Mouse (Mus musculus) neural tube, embryonic 13.5 days (tissue): ENCODE measurements around the gene Atp5g3. TPM values are rescaled to one million over a fixed set of nuclear protein-coding genes. Genes with fewer than 3 reads are reported as not detected.

Experiments used
- ATAC-seq: fragments of 200-750 bp; cut with Nextera tagmentation; 2 replicates; pipeline ENCODE4 v1.8.0; 2017; ENCODE audit warnings: low read depth, mild to moderate bottlenecking, moderate TSS enrichment, moderate library complexity
- H3K27ac ChIP-seq: fragments of 300-500 bp; sonication (generic); replicated peaks from 2 replicates; pipeline ENCODE4 v1.5.1; 2015; ENCODE audit warnings: moderate library complexity, mild to moderate bottlenecking, inconsistent platforms
- H3K27me3 ChIP-seq: fragments of 300-500 bp; sonication (generic); 2 replicates; pipeline ENCODE4 v1.6.1; 2015; ENCODE audit warnings: mild to moderate bottlenecking, inconsistent platforms
- H3K36me3 ChIP-seq: fragments of 300-500 bp; sonication (generic); 2 replicates; pipeline ENCODE4 v1.6.1; 2015; ENCODE audit warnings: mild to moderate bottlenecking, inconsistent platforms
- H3K4me1 ChIP-seq: fragments of 300-500 bp; sonication (generic); replicated peaks from 2 replicates; pipeline ENCODE4 v1.6.1; 2015; ENCODE audit warnings: inconsistent platforms
- H3K4me2 ChIP-seq: fragments of 300-500 bp; sonication (generic); 2 replicates; pipeline ENCODE4 v1.6.1; 2015; ENCODE audit warnings: inconsistent platforms, mild to moderate bottlenecking, moderate library complexity
- H3K4me3 ChIP-seq: fragments of 300-500 bp; sonication (generic); 2 replicates; pipeline ENCODE4 v1.5.1; 2015; ENCODE audit warnings: mild to moderate bottlenecking, inconsistent platforms
- H3K9ac ChIP-seq: fragments of 300-500 bp; sonication (generic); 2 replicates; pipeline ENCODE4 v1.6.1; 2015; ENCODE audit warnings: moderate library complexity, mild to moderate bottlenecking, inconsistent platforms
- H3K9me3 ChIP-seq: fragments of 300-500 bp; sonication (generic); 2 replicates; pipeline ENCODE4 v1.6.1; 2016; ENCODE audit warnings: inconsistent platforms
- WGBS: fragments of 180-500 bp; shearing (Covaris S2); methylation state at CpG from one replicate; pipeline ENCODE4 v1.1.7; 2015; 5-methylcytosine and 5-hydroxymethylcytosine counted together
- polyA plus RNA-seq: library from polyadenylated mRNA; unstranded; fragments of >200 nt; fragmentation: Nextera tagmentation; extraction: Ambion mirVana; gene quantifications from 2 replicates; pipeline ENCODE4 v1.2.1, GENCODE M21; 2015

Atp5g3 gene
- polyA plus RNA-seq, 1 experiment from 2014 or later, result 1,193 TPM

DNA sequence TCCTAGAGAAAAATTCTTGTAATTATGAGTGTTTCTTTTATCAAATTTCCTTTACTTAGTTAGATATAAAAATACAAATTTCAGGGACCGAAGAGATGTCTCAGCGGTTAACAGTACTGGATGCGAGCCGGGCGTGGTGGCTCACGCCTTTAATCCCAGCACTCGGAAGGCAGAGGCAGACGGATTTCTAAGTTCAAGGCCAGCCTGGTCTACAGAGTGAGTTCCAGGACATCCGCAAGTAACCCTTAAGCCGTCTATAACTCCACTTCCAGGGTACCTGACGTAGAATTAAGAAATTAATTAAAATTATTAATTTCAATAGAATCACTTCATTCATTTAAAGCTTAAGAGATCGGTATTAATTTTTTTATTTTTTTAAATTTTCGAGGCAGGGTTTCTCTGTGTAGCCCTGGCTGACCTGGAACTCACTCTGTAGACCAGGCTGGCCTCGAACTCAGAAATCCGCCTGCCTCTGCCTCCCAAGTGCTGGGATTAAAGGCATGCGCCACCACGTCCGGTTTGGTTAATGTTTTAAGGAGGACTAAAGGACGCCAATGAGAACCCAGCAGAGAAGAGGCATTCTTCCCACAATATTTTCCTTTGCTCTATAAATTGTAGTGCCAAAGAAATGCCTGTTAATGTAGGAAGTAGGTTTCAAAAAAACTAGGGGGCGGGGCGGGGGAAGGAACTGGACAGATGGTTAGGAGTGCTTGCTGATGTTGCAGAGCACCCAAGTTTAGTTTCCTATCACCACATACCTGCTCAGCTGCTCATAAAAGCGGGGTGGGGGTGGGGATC is 17.5 kb downstream of the Atp5g3 start:
- no peaks in the 10 kb centered on the region for H3K36me3 ChIP-seq
- 66% methylated on average over 22 of the region's 22 CpGs for WGBS
- no peaks in the 10 kb centered on the region for H3K9me3 ChIP-seq
- H3K4me1 ChIP-seq, result peaks cover 21% of the 10 kb centered on the region
- H3K27me3 ChIP-seq, result no peaks in the 10 kb centered on the region
- peak overlapping the region; percentile 80 for H3K9ac ChIP-seq
- peak overlapping the region; percentile 89 for H3K4me3 ChIP-seq
- peak overlapping the region; percentile 90 for H3K27ac ChIP-seq
- H3K4me2 ChIP-seq, result peak overlapping the region; percentile 61
- ATAC-seq, result no peak

DNA sequence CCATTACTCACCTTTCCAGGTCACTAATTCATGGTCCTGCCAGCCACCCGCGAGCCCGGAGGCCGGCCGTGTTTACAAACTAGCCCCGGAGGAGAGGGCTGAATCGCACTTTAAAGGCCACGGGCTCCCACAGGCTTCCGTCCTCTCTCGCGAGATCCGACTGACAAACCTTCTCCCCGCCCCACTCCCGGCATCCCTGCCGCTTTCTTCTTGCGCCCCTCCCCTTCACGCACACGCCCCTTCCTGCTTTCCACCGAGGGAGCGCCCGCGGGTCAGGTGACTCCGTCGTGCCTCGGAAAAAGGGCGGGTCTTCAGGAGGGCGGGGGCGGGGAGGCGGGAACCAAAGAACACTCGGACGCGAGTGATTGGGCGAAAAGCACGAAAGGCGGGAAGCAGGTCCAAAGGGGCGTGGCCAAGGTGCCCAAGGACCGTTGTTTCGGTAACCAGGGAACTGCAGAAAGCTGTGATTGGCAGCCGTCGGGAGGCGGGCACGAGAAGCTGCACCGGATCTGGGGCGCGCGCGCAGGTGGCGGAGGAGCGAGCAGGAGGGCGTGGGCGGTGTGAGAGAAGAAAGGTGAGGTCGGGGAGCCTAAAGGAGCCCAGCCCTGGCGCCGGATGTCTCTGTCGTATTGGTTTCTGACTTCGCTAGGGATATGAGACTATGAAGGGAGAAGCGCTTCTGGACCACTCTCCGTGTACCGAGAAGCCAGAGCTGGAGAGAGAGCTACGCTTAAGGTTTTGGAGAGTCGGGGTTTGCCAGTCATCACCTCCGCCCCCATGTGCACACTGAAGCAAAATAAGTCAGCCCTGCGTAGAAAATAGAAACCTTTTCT is 18.4 kb downstream of the Atp5g3 start, which contains the start of gene Atf2:
Gene Atf2, minus strand, starts transcription at position 176 of the 833 bp plus-strand sequence.
- ATAC-seq, result peak; percentile 97
- peak within 1 kb of the TSS; percentile 95 for H3K27ac ChIP-seq
- no peaks in the 10 kb centered on the region for H3K27me3 ChIP-seq
- under 1% methylated on average over 62 of the region's 63 CpGs for WGBS
- peak within 1 kb of the TSS; percentile 96 for H3K9ac ChIP-seq
- H3K9me3 ChIP-seq, result no peaks in the 10 kb centered on the region
- H3K4me3 ChIP-seq, result peak within 1 kb of the TSS; percentile 89
- no peaks in the 10 kb centered on the region for H3K36me3 ChIP-seq
- peaks cover 21% of the 10 kb centered on the region for H3K4me1 ChIP-seq
- H3K4me2 ChIP-seq, result peak within 1 kb of the TSS; percentile 72

DNA sequence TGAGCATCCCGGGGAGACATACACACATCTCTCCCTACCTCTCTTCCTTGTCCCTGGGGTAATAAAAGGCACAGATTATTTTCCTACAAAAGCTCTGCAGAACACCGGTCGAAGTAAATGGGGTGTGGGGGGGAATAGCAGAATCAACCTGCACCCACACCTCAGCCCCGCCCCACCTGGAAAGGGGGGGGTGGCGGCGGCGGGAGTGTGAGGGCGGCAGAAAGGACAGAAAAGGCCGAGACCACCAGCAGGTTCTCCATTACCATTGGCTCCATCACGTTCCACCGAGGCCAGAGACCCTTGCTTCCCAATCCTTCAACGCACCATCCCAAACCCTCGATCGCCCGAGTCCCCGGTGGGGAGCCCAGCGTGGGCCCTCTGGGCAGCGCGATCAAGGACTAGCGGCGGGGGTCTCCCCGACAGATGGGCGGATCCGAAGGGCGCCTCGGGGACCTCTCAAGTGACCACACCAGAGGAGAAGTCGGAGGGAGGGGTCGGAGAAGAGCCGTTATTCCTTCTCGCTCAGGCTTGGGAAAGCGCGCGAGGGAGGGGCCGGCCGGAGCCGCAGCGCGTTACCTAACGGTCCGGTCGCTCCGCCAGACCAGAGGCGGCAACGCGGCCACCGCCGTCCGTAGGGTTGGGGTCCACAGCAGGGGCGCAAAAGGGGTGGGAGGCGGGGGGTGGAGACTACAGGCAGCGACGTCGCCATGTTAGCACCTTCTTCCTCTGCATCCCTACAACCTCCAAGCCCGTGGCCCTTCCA is 19.2 kb downstream of the Atp5g3 start:
- H3K4me2 ChIP-seq, result peak overlapping the region; percentile 72
- H3K9ac ChIP-seq, result peak overlapping the region; percentile 96
- no peaks in the 10 kb centered on the region for H3K9me3 ChIP-seq
- peak; percentile 74 for ATAC-seq
- no peaks in the 10 kb centered on the region for H3K36me3 ChIP-seq
- H3K4me3 ChIP-seq, result peak overlapping the region; percentile 89
- WGBS, result under 1% methylated on average over 54 of the region's 54 CpGs
- H3K4me1 ChIP-seq, result peaks cover 21% of the 10 kb centered on the region
- H3K27me3 ChIP-seq, result no peaks in the 10 kb centered on the region
- peak overlapping the region; percentile 95 for H3K27ac ChIP-seq

DNA sequence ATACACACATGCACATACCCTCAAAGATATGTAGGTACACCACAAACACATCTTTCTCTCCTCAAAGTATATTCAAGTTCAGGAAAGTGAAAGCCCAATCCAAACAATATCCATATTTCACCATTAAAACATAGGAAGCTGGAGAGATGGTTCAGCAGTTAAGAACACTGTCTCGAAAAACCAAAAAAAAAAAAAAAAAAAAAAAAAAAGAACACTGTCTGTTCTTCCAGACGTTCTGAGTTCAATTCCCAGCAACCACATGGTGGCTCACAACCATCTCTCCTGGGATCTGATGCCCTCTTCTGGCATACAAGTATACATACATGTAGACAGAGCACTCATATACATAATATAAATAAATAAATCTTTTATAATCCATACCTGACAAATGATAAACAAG is 25.1 kb downstream of the Atp5g3 start:
- Histone ChIP-seq H3K4me2 (no peak overlapping the region), H3K36me3 (no peaks in the 10 kb centered on the region), H3K9ac (no peak overlapping the region), H3K9me3 (no peaks in the 10 kb centered on the region), H3K4me3 (no peak overlapping the region), H3K4me1 (peaks cover 7% of the 10 kb centered on the region), H3K27ac (no peak overlapping the region), H3K27me3 (no peaks in the 10 kb centered on the region)
- no peak for ATAC-seq
- WGBS, result 80% methylated on average over 2 of the region's 2 CpGs

DNA sequence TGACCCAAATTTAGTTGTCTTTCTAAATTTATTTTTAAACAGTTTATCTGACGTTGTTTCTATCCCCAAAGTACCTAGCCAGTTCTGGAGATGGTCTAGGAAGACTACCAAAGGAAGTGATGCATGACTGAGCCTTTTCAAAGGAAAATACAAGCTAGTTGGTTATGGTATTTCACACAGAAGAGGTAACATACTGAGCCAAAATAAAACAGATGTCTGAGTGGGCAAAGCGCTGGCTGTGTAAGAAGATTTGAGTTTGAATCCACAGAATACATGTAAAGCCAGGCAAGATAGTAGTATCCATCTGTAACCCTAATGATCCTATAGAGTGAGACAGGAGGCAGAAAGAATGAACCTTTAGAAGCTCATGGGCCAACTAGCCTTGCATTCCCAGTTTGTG is 33.2 kb downstream of the Atp5g3 start:
- no peaks in the 10 kb centered on the region for H3K27me3 ChIP-seq
- no peak overlapping the region for H3K4me2 ChIP-seq
- no peak for ATAC-seq
- peaks cover 14% of the 10 kb centered on the region for H3K36me3 ChIP-seq
- H3K9me3 ChIP-seq, result no peaks in the 10 kb centered on the region
- H3K4me1 ChIP-seq, result no peaks in the 10 kb centered on the region
- H3K27ac ChIP-seq, result no peak overlapping the region
- H3K4me3 ChIP-seq, result no peak overlapping the region
- 91% methylated on average over 2 of the region's 2 CpGs for WGBS
- H3K9ac ChIP-seq, result no peak overlapping the region

DNA sequence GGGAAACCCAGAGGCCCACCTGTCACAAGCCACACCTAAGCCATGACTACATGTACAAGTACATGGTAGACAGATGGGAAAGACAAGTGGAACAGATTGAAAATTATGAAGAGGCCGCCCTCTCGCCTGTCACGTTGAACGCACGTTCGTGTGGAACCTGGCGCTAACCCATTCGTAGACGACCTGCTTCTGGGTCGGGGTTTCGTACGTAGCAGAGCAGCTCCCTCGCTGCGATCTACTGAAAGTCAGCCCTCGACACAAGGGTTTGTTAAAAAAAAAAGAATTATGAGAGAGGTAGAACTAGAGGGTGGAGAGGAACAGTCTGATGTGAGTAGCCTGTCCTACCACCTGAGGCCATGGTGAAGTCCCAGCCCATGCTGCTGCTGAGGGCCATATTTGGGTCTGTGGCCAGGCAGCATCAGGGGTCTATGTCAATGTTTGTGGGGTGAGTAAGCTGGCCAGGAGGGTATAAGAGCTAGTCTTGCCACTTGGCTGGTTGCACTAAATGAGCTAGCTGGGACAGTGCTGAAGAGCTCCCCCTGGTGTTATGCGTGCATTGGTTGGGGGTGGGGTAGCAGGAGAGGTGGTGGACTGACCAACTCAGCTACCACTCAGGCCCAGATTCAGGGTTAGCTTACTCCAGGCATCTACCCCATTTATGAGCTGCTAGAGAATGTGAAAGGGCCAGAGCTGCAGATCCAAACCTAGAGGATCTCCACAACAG is 43.2 kb downstream of the Atp5g3 start:
- no peaks in the 10 kb centered on the region for H3K4me1 ChIP-seq
- WGBS, result 72% methylated on average over 16 of the region's 16 CpGs
- H3K9me3 ChIP-seq, result no peaks in the 10 kb centered on the region
- peaks cover 22% of the 10 kb centered on the region for H3K36me3 ChIP-seq
- H3K9ac ChIP-seq, result no peak overlapping the region
- no peak for ATAC-seq
- H3K27ac ChIP-seq, result no peak overlapping the region
- H3K4me3 ChIP-seq, result no peak overlapping the region
- H3K4me2 ChIP-seq, result no peak overlapping the region
- no peaks in the 10 kb centered on the region for H3K27me3 ChIP-seq

DNA sequence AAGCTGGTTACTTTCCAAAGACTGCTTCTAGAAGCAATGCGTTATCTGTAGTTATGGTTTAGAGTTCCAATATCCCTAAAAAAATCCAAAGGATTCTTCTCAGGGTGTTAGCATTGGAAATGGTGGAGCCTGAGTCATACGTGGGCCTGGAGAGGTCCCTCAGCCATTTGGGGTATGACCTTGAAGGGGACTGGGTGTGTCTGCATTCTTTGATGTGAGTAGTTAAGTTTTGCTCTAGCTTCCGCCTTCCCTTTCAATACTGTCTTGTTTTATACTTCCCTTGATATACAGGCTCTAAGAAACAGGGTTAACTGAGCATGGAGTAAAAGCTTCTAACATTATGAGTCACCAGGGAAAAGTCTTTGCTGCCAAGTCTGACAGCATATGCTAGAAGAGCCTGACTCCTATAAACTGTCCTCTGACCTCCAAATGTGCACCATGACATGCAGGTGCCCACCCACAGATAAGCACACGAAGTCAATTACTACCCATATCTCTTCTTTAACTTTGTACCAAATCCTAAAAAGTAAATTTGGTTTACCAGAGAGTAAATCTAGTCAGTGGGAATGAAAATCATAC is 51.0 kb downstream of the Atp5g3 start:
- 89% methylated on average over 4 of the region's 4 CpGs for WGBS
- Histone ChIP-seq H3K9me3 (no peaks in the 10 kb centered on the region), H3K4me2 (no peak overlapping the region), H3K4me1 (no peaks in the 10 kb centered on the region), H3K27me3 (no peaks in the 10 kb centered on the region), H3K9ac (no peak overlapping the region), H3K36me3 (no peaks in the 10 kb centered on the region), H3K27ac (no peak overlapping the region), H3K4me3 (no peak overlapping the region)
- ATAC-seq, result no peak

Other genes starting within 250 kb of the Atp5g3 start
- gene Chn1, start 136.0 kb downstream of the Atp5g3 start, polyA plus RNA-seq, result 114 and 122 TPM in 2 replicates
- 83.1 and 92.3 TPM in 2 replicates for gene Atf2, start 18.7 kb downstream of the Atp5g3 start, polyA plus RNA-seq